Mouse (Mus musculus): Measurements from ENCODE around the gene Anapc1.
"Not testable (repeated sequence)": the region's sequence is repeated elsewhere in the genome, so short reads cannot be mapped to it uniquely, and the experiment has no call there.

The Anapc1 gene

DNA sequence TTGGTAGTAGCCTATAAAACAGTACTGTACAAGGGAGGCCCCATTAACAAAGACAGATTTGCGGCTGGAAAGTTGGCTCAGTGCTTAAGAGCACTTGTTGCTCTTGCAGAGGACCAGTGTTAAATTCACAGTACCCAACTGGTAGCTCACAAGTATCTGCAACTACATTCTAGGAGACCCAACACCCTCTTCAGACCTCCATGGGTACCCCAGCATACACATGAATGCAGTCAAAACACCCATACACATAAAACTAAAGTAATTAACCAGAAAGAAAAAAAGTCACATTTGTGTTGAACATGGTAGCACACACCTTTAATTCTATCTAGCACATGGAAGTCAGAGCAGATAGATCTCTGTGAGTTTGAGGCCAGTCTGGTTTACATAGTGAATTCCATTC, 9.9 kb upstream of the Anapc1 start:
- no peak for DNase-seq (ENCODE audit: low read depth, low spot score)

DNA sequence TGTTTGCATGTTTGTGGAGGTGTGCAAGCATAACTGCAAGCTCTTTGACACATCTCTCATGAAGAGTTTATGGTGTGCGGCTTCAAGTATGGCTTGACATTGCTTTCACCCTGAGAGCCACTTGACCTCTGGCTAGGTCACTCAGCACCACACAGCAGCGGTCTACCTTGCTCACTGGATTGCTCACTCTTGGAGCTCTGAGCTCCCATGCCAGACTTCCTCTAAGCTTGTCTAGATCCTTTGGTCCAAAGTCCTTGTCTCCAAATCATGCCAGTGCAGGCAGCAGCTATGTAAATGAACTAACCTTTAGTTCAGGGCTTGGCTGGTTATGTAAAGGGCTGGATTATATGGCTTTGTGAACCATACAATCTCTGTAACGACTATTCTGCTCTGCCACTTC, 9.2 kb upstream of the Anapc1 start:
- no peak for DNase-seq (ENCODE audit: low read depth, low spot score)

DNA sequence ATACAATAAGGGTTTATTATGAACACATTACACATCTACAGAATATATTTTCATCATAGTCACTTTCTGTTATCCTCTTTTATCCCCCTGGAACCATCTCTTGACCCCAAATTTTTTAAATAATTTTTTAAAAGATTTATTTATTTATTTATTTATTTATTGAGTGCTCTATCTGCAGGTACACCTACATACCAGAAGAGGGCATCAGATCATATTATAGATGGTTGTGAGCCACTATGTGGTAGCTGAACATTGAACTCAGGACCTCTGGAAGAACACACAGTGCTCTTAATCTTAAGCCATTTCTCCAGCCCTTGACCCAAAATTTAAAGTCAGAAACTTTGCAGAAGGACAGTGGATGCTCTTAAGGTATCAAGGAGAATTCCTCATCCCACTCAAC, 7.4 kb upstream of the Anapc1 start:
- DNase-seq (ENCODE audit: low read depth, low spot score), result no peak

DNA sequence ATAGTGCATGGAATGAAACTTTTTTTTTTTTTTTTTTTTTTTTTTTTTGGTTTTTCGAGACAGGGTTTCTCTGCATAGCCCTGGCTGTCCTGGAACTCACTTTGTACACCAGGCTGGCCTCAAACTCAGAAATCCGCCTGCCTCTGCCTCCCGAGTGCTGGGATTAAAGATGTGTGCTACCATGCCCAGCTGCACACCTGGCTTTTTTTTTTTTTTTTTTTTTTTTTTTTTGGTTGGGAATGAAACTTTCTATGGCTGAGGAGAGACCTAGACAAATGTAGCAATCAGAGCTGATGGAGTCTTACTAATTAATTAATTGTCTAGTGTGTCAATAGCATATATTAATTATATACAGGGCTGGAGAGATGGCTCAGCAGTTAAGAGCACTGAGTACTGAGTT, 6.6 kb upstream of the Anapc1 start:
- DNase-seq (ENCODE audit: low read depth, low spot score), result not testable (repeated sequence)

DNA sequence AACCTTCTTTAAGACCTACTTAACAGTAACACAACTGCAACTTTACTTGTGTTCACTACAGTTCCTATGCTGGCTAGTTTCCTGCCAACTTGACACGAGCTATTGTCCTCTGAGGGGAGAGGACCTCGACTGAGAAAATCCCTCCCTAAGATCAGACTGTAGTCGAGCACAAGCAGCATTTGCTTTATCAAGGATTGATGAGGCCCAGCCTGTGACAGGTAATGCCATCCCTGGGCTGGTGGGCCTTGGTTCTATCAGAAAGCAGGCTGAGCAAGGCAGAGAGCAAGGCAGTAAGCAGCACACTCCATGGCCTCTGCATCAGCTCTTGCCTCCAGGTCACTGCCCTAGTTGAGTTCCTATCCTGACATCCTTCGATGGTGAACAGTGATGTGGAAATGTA, 6.0 kb upstream of the Anapc1 start:
- DNase-seq (ENCODE audit: low read depth, low spot score), result no peak

DNA sequence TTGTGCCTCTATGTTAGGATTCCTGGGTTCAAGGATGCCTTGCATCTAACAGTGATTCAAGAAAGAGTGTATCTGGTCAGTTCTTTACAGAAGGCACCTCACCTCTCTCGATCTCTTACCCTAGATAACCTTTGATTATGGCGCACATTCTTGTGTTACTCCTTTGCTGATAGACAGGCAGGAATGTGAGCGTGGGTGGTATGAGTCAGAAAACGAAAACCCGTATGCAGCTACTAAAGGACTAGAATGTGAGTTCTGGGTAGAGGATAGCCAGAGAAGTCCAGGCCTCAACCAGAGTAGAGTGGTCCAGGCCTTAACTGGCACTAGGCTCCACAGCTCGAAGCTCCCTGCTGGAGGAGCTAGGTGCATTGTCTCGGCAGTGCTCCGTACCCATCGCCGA, 5.6 kb upstream of the Anapc1 start:
- DNase-seq (ENCODE audit: low read depth, low spot score), result no peak

DNA sequence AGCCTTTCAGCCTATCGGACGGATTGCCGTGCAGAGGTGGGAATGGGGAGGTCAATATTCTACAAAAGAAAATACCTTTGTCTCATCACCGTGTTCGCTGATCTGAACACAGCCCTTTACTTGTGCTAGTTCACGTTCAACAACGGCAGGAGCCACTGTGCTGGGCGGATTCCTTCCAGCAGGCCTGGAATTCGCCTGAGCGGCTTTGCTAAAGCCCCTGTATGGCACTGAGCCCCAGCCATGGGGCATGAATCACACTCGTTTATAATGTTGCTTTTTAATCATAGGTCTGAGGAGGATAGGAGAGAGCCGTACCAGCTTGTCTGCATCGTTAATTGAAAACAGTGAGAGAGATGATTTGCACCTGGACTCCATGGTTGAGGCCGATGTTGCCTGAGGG, 5.1 kb upstream of the Anapc1 start:
- no peak for DNase-seq (ENCODE audit: low read depth, low spot score)

DNA sequence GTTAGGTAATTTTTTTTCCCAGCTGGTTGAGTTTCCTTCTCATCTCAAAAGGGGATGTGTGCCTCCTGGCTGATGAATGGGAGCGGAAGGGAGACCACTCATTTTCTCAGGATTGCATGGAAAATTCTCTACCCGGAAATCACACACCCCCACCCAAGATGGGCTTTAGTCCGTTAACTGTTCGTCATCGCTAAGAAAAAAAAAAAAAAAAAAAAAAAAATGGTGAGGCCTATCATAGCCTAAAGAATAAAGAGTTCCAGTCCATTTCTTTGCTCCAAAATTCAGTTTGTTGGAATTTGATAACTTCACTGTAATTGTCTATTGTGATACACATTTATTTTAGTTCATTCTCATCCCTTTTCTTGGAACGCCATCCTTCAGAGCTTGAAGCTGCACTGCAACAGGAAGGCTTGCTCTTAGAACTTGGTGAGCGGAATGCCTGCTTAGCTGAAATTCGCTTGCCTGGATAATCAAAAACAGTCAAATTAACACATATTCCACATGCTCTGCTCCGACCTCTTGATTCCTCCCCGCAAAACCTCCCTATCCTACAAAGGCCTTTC, 448 bp upstream of the Anapc1 start:
- DNase-seq (ENCODE audit: low read depth, low spot score), result no peak

DNA sequence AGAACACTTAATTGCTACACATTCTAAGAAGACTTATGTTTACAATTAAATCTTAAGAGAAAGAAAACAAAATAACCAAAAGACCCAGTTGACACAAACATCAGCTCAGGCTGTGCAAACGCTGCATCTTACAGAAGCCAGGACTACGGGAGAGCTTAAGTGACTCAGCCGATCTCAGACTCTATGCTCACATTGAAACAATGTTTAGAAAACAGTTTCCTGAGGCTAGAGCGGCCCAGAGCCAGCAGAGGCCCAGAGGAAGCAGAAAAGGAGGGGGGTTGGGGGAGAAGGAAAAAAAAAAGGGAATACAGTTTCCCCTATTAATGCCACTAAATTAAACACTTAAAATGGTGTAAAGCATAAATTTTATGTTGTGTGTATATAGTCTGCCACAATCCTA, 6.5 kb downstream of the Anapc1 start:
- DNase-seq (ENCODE audit: low read depth, low spot score), result no peak

DNA sequence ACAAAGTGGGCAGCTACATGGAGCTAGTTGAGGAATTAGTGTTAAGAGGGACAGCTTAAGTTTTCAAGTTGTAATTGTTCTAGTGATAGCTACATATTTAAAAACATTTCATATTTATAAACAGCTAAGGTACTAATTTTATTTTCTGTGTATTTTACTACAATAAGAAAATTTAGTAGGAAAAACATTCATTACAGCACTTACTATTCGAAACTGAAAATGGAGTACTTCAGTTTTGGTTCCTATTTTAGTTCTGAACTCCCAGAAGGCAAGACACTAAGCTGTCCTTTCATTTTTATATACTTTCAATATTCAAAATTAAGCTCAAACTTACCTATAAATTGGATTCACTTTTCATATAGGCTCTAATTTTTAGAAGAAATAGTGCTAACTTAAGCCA, 66.6 kb downstream of the Anapc1 start:
- DNase-seq (ENCODE audit: low read depth, low spot score), result no peak

DNA sequence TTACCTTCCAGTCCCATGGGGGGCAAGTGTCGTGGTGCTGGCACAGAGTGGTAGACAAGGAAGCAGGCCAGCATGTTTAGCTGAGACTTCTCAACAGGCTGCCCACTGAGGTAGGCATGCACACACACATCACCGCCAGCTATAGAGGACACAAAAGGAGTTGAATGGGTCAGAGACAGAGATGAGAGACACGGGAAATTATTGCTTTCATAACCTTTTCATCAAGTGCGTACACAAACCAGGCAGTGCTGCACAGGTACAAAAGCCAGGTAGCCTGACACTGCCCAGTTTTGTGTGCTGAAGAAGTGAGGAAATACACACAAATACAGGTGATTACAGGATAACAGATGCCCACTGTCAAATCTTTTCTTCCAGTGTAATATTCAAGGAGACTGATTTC, 71.8 kb downstream of the Anapc1 start:
- no peak for DNase-seq (ENCODE audit: low read depth, low spot score)

DNA sequence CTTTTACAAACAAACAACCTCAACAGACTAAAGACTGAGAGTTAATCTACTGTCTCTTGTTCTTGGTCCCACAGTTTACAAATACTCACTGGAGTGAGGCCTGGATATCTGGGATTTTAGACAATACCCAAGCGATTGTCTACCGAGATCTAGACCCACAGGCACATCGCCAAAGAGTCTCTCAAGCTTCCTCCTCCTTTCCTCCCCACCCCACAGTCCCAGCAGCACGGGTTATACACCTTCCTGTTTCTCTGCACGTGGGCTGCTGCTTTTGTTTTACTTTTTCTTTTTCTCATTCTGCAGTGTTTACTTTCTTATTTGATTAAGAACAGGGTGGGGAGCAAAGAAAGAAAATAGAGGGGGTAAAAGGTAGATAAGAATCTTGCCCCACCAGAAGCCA, 73.8 kb downstream of the Anapc1 start:
- DNase-seq (ENCODE audit: low read depth, low spot score), result no peak

DNA sequence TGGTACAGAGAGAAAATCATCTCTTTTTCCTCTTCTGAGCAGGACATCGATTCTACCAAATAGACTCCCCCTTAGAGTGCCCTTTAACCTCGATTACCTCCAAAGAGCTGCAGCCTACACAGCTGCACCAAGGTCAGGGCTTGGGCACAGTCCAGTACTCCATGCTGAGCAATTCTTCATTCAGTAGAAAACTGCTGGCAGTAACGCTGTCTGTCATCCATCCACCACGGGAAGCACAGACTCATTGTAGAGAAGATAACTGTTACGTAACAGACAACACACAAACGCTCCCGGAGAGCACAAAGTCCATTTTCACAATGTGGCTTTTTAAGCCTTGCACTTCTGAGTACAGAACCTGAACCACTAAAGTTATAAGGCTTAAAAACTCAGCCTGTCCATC, 74.9 kb downstream of the Anapc1 start:
- DNase-seq (ENCODE audit: low read depth, low spot score), result no peak

DNA sequence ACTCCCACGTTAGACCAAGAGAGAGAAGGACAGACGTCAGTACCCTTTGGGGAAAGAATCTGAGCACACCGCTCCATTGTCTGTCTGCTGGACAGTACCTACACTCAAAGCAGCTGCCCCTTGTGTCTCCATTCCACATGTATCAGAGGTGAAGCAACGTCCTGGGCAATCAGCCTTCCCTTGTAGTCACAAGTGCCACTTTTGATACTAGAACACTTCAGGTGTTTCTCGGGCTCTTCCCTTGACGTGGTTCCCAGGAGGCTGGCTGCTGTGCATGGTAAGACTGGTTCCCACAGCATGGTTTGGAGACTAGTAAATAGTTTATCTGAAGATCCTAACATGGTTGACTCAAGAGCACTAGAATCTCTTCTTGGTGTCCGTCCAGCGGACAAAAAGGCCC, 76.0 kb downstream of the Anapc1 start:
- no peak for DNase-seq (ENCODE audit: low read depth, low spot score)

DNA sequence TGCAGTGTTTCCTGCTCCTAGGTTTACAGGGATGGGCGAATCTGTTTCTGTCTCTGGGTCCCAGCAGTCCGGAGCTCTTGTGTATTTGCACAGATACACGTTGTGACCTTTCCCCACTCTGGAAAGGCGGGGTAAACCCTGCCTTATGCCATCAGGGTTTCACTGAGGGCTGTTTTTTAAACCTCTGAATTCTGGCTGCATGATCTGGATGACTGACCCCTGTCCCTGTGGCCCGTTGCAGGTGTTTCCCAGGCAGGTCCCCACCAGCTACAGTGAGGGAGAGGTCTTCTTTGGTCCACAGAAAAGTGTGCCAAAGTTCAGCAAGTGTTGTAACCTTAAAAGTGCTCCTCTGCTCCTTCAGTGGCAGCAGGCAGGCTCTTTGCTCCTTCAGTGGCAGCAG, 77.9 kb downstream of the Anapc1 start:
- DNase-seq (ENCODE audit: low read depth, low spot score), result no peak

DNA sequence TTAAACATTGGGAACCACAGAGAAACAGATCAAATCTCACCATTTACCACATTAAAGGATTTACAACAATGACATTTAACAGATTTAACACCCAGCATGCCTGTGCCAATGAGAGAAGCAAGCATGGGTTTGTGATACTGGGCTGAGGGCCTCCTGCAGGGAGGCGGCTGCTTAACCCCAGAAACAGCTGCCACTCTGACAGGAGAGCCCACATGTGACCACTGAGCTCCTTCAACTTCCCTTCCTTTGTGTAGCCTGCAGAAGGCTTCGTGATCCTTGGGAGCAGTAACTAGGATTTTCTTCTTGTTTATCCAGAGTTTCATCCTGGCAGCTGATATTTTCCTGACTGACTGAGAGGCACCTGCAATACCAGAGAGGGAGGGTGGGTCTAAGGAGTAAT, 85.7 kb downstream of the Anapc1 start:
- no peak for DNase-seq (ENCODE audit: low read depth, low spot score)

DNA sequence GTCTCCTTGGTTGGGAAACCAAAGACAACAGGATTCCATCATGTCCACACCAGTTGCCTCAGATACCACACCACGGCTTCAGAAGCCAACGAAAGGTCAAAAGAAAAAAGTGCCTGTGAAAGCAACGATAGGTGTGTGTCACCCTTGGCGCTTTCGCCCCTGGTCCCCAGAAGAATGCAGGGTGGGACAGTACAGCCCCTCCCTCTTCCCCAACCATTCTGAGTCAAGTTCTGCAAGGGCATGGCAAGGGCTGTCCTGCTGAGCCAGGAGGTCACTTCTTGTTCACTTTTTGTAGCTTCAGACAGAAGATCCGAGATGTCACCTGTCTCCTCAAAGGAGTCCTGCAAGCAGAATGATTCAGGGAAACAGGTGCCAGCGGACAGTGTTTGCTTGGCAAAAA, 94.9 kb downstream of the Anapc1 start:
- no peak for DNase-seq (ENCODE audit: low read depth, low spot score)

DNA sequence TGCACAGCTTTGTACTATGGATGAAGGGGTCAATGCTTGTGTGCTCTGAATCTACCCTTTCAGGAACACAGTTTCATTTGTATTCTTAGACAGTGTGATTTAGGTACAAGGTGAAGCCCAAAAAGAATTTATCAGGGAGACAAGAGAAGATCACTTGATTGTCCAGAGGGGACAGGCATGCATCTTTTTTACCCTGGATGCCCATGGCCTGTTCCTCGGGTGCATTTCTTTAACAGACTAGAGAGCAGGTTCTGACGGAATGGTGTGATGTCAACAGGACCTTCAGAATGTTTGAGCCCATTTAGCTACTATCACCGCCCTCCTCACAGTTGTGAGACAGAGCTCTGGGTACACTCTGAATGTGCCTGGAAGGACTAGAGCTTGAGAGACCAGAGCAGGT, 96.3 kb downstream of the Anapc1 start, which contains the start of gene Spdye4c:
Gene Spdye4c, plus strand, starts transcription at position 301 of the 400 bp plus-strand sequence.
- DNase-seq (ENCODE audit: low read depth, low spot score), result no peak

DNA sequence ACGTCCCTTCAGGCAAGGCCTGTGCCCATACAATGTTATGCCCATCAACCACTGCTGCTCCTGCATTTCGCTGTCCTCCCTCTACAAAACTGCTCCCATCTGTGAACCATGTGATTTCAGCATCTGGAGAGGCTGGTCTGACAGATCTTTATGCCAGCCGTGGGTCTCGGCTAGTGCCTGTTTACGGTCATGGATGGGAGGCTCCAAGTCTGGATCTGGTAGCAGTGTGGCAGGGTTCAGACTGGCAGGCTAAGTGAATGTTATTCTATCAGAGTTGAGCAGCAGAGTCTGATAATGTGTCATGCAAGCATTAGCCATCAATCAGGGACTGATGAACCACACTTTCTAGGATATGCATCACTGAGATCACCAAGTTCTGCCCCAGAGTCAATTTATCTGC, 104.3 kb downstream of the Anapc1 start:
- DNase-seq (ENCODE audit: low read depth, low spot score), result no peak

DNA sequence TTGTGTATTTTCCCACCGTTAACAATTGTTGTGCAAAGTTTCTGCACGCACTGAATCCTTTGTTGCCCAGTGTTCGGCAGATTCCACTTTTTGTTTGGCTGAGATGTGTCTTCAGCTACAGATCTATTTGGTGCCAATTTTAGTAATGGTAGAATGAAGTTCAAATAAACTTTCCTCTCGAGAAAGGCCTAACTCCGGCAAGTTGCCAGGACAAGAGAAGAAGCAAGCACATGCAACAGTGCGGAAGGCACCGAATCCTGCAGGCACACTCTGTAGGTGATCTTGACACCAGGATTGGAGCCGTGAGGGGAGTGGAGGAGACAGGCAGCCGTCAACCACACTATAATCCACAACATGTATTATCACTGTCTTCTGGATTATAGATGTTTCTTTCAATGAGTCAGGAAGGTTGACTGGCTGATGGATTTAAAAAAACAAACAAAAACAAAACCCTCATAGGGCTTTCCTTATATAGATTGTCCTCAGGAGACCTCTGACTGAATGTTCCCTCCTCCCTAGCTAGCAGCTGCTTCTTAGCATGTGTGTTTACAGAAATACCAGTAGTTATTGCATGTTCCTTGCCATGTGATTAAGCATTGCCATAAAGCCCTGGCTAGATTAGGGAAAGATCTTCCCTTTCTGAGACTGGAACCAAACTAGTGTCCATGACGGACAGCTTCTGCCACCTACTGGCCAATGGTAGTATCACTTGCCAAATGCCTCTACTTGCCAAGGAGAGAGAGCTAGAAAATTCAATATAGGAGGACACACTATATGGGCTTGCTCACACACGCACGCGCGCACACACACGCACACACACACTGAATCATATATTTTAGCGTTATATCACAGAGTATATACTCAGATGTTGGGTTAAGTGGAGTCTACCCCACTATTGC, 114.2 kb downstream of the Anapc1 start:
- peak; percentile 87 for DNase-seq (ENCODE audit: low read depth, low spot score)

DNA sequence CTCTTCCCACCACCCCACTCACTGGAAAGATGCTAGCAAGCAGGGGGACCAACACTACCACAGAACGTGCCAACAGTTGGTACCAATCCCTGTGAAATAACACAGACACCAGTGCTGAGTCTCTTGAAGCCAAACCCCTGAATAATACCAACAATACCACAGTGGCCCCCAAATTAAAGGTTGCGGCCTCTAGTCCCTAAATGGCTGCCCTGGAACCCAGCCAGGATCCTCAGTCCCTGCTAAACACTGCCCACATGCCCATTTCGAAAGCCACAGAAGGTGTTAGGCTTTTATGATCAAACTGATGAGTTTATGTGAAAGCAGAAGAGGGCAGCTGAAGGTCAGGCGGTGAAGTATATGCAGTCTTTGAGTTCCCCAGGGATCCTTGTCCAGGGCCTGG, 116.2 kb downstream of the Anapc1 start:
- DNase-seq (ENCODE audit: low read depth, low spot score), result no peak

DNA sequence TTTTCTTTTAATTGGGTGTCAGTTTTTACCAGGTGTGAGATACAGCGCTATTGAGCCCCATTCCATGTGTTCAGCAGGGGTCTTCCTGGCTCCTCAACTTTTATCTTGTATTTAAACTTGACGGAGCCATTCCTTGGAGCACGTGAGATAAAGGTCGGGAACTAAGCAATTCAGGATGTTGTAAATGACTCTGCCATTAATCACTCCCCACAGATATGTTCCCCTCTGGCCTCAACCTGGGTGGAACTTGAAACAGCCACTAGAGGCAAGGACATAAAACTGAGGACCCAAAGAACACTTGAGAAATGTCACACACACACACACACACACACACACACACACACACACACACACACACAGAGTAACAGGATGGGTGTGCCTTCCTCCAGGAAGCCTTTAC, 118.7 kb downstream of the Anapc1 start:
- no peak for DNase-seq (ENCODE audit: low read depth, low spot score)

DNA sequence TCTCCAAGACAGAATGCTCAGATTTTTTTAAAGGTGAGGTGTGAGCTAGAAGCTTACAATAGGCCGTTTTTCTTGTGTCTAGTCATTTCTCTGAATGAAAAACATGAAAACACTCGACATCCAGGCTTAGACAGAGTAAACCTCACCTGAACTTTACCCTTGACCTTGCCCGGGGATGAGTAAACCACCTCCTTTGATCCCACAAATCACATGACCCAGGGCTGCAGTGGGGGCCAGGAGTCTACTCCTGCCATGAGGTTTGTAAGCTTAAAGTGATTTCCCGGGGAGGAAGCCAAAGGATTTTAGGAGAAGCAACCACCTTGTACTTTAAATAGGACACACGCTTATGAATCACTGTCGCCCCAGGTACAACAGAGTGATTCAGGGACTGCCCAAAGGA, 119.2 kb downstream of the Anapc1 start:
- DNase-seq (ENCODE audit: low read depth, low spot score), result no peak

Data from mesoderm, embryonic 11.5 days (tissue).